Mouse (Mus musculus) adrenal gland, postnatal 0 days (tissue): ENCODE data around the gene Ranbp3. TPM values are rescaled to one million over a fixed set of nuclear protein-coding genes. Genes with fewer than 3 reads are reported as not detected.

Experiments used
- polyA plus RNA-seq: library from polyadenylated mRNA; unstranded; fragments of >200 nt; fragmentation: Nextera tagmentation; extraction: Ambion mirVana; gene quantifications from 2 replicates; pipeline ENCODE4 v1.2.1, GENCODE M21; 2015

The Ranbp3 gene
- 37.1 and 48.7 TPM in 2 replicates for polyA plus RNA-seq

DNA sequence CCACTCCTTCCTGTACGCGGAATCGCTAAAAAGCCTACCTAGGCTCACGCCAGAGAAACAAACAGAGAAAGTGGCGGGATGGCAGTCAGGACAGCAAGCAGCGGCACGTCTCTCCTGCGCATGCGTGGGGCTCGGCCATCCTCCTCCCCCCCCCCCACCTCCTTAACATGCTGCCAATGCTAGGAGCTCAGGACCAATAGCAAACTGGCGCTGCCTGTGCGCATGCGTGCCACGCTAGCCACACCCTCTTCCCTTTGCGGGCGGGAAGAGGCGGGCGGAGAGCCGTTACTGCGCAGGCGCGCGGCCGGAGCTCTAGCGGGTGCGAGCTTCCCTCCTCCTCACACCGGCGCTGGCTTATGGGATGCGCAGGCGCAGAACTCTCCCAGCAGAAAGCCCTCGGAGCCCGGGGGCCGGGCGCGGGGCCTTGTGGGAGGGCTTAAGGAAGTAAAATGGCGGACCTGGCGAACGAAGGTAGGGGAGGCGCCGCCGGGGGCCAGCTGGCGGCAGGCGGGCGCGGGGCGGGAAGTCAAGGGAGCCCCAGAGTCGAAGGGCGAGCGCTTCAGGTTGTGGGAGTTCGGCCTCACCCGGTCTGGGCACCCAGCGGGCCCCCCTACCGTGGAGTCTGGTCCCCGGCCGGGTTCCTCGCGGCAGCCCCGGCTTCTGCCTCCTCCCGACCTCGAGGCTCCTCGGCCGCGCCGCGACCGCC, at the start of gene Ranbp3:
Gene Ranbp3, plus strand, starts transcription at position 354 of the 706 bp plus-strand sequence.

DNA sequence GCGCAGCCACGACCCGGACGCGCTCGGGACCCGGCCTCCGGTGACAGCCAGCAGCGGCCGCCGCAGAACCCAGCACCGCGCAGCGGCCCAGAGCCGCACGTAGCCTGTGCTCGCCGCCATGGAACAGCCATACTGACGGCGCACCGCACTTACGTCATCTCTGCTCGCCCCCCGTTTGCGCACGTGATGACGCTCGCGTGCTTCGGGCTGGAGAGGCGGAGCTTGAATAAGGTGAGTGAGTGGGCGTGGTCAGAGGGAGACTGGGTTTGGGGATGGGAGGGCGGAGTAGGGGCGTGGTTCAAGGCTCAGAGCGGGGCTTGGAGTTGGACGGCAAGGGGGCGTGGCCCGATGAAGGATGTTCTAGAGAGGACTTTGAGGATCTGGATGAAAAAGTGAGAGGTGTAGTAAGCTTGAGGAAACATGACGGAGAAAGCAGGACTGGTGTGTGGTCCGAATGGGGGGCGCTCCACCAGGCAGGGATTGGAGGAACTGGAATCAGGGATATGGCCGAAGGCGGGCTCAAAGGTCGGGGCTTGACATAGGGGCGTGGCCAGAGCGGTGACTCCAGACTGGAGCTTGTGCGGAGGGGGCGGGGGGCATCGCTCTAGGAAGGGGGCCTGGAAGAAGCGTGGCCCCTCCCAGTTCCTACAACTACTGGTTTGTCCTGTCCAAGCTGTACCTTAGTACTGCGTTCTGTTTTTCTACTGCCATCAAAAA, 46.2 kb upstream of the Ranbp3 start, which contains the start of gene Lonp1:
Gene Lonp1, minus strand, starts transcription at position 134 of the 717 bp plus-strand sequence.

DNA sequence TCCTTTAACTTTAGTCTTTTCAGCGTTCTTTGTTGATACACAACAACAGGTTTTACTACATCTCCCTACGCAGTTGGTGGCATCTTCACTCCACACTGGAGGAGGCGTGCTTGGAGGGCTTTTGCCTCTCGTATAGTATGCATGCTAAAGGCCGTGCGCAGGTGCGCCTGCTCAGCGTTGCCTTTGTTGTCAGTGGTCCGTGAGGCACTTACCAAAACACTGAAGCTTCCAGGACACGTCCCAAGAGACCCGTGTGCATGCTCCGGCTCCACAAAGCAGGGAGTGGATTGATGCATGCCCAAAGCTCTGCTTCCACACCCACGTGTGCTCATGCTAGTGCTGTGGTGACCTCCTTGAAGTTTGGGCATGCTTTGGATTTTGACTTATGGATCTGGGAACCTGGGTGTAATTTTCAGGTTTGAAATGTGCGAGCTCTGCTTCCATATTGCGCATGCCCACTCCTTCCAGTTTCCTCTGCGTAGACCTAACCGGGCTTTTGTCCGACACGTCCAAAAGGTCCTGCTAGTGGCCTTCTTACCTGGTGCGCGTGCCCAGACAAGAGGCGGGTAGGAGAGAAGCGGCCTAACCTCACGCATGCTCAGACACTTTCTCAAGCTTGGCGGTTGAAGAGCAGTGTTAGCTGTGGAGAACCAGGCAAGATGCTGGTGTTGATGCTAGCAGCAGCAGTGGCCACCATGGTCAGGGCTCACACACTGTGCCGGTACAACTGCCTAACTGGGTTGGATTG, 45.4 kb upstream of the Ranbp3 start, which contains the start of gene Catsperd:
Gene Catsperd, plus strand, starts transcription at position 614 of the 748 bp plus-strand sequence.

DNA sequence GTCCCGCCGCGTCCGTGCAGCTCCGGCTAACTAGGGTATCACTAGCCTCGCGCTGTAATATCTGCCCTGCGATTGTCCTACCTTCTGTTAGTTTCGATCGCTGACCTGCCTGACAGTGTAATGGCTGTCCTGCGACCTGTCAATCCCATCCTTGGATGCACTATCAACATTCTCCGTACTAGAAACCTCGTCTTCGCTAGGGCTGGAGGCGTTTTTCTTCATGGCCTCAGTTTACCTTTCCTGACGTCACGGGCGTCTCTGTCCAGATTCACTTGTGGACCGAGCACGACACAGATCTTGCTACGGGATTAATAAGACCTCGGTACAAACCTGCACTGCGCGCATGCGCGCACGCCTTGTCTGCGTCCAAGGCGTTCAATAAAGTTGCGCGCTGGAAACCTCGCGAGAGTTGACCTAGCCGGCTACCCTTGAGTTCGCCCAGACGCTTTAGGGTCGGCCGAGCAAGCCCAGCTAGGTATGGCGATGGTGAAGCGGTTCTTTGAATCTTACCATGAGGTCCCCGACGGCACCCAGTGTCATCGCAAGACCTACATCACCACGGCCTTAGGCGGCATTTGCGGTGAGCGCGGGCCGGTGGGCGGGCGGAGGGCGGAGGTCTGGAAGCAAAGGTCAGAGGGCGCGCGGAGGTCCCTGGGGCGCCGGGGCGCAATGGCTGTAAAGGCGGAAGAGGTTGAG, 44.4 kb downstream of the Ranbp3 start, which contains the start of the genes Ndufa11 and Vmac:
Gene Ndufa11, plus strand, starts transcription at position 405 of the 696 bp plus-strand sequence.
Gene Vmac, minus strand, starts transcription at position 660 of the 696 bp plus-strand sequence.

DNA sequence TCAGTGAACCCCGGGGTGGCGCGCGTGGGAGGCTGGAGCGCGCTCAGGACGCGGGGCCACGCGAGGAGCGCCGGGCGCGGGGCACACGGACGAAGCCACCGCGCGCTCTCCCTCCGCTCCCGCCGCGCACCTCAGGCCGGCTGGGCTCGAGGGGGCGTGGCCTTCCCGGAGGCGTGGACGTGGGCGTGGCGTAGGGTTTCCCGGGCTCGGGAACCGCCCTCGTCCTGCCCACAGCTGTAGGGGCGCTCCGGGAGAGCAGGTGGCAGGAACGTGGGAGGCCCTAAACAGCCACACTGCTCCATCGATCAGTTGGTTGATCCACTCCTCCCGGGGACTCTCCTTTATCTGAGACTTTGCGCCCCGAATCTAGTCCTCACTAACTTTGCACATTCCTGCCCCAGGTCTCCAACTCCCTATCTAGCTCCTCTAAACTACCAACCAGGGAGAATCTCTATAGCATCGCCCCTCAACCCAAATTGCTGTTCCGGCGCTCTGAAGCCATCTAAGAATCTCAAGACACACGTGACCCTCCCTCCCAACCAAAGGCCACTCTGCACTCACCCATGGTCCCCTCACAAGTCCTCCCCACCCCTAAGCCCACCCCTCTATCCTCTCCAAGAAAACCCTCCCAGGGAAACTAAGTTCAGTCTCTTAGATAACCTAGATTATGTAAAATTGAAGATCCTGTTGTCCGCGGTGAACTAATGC, 84.5 kb downstream of the Ranbp3 start, which contains the start of gene Nrtn:
Gene Nrtn, minus strand, starts transcription at position 115 of the 708 bp plus-strand sequence.

Other genes starting within 250 kb of the Ranbp3 start
- 52.6 and 62.0 TPM in 2 replicates for gene Ptprs, start 196.8 kb upstream of the Ranbp3 start, polyA plus RNA-seq
- gene Znrf4, start 160.9 kb upstream of the Ranbp3 start, polyA plus RNA-seq = not detected in 2 replicates
- not detected in 2 replicates for gene Gm20219, start 118.9 kb upstream of the Ranbp3 start, polyA plus RNA-seq
- gene Safb2, start 88.7 kb upstream of the Ranbp3 start, polyA plus RNA-seq = 29.1 and 47.8 TPM in 2 replicates
- 37.7 and 44.7 TPM in 2 replicates for gene Safb, start 88.5 kb upstream of the Ranbp3 start, polyA plus RNA-seq
- gene 2410015M20Rik, start 63.5 kb upstream of the Ranbp3 start, polyA plus RNA-seq = 641 and 952 TPM in 2 replicates
- gene Rpl36, start 59.9 kb upstream of the Ranbp3 start, polyA plus RNA-seq = 2,312 and 3,349 TPM in 2 replicates
- 66.1 and 166 TPM in 2 replicates for gene Lonp1, start 46.4 kb upstream of the Ranbp3 start, polyA plus RNA-seq
- gene Catsperd, start 45.2 kb upstream of the Ranbp3 start, polyA plus RNA-seq = 0.98 and 2.5 TPM in 2 replicates
- gene Ndufa11, start 44.5 kb downstream of the Ranbp3 start, polyA plus RNA-seq = 563 and 594 TPM in 2 replicates
- gene Vmac, start 44.7 kb downstream of the Ranbp3 start, polyA plus RNA-seq = 19.4 and 35.9 TPM in 2 replicates
- 14.4 and 16.2 TPM in 2 replicates for gene Nrtn, start 84.2 kb downstream of the Ranbp3 start, polyA plus RNA-seq
- gene Dus3l, start 91.5 kb downstream of the Ranbp3 start, polyA plus RNA-seq = 26.3 and 33.9 TPM in 2 replicates
- gene Prr22, start 97.0 kb downstream of the Ranbp3 start, polyA plus RNA-seq = 0.17 and 0.46 TPM in 2 replicates
- 2.0 and 3.3 TPM in 2 replicates for gene Rfx2, start 157.7 kb downstream of the Ranbp3 start, polyA plus RNA-seq
- not detected in 2 replicates for gene Acsbg2, start 201.2 kb downstream of the Ranbp3 start, polyA plus RNA-seq
- gene 1700061G19Rik, start 202.2 kb downstream of the Ranbp3 start, polyA plus RNA-seq = 0.19 and 0.26 TPM in 2 replicates